Mouse (Mus musculus) liver (tissue): ENCODE measurements around the gene Eef1e1.
"Not testable (repeated sequence)": the region's sequence is repeated elsewhere in the genome, so short reads cannot be mapped to it uniquely, and the experiment has no call there.

ENCODE experiments used
- DNase-seq: peaks from one replicate; pipeline ENCODE4 v3.0.0-alpha.2; 2020; ENCODE audit warnings: mixed read lengths

Gene Eef1e1

DNA sequence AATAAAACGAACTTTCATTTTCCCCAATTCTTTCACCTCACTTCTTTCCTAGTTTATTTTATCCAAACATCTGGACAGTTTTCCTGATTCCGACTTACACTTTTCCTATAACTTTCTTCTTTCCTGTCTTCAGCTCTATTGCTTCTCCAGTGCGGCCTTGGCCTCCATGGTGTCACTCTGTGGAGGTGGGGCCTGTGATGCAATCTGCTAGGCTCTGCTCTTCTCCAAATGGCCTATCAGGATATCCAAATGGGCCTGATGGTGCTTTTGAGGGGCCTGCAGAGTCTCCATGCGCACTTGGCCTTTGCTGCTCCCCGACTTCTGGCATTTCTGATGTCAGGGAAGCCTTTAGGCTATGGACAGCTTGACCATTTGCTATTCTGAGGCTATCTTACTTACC is 35.6 kb downstream of the Eef1e1 start:
- peak; percentile 30 for DNase-seq

DNA sequence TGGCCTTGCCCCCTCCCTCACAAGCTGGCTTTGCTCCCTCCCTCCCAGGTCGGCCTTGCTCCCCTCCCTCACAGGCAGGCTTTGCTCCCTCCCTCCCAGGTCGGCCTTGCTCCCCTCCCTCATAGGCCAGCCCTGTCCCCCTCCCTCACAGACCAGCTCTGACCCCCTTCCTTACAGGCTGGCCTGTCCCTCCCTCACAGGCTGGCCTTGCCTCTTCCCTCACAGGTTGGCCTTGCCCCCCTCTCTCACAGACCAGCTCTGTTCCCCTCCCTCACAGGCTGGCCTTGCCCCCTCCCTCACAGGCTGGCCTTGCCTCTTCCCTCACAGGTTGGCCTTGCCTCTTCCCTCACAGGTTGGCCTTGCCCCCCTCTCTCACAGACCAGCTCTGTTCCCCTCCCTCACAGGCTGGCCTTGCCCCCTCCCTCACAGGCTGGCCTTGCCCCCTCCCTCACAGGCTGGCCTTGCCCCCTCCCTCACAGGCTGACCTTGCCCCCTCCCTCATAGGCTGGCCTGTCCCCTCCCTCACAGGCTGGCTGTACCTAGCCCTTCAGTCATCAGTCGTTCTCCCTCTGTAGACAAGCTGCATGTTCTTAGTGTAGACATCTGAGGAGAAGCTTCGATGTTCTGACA is 40.7 kb downstream of the Eef1e1 start:
- DNase-seq: not testable (repeated sequence)

DNA sequence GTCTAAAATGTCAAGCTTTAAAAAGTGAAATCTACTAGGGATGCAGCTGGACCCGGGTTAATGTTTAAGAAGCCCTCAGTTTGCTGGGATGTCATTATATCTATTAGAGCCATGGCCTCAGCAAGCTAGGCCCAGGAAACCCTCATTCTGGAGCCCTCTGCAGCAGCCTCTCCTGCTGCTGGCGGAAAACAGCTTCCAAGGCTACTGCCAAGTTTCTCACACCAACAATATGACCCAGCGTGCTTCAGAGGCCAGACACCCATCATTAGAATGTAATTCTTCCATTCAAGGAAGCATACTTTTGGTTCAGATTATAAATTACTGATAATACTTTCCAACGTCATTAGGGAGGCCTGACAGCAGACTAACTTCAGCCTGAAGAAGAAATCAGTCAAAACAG is 42.0 kb downstream of the Eef1e1 start:
- no peak for DNase-seq

DNA sequence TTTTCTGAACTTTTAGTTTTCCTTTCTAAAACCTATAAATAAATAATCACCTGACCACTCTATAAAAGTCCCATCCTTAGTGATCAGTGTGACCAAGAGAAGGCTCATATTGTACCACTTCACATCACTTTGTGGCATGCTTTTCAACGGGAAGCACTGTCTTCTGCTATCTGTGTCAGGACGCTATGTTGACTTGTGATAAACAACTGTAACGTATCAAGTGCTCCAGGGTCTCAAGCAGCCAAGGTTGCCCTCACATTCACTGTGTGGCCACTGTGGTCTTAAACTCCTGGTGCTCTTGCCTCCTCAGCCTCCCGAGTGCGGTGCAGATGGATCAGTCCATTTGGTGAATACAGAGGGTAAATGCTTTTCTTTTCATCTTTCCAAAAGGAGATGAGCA is 43.2 kb downstream of the Eef1e1 start:
- peak; percentile 29 for DNase-seq

DNA sequence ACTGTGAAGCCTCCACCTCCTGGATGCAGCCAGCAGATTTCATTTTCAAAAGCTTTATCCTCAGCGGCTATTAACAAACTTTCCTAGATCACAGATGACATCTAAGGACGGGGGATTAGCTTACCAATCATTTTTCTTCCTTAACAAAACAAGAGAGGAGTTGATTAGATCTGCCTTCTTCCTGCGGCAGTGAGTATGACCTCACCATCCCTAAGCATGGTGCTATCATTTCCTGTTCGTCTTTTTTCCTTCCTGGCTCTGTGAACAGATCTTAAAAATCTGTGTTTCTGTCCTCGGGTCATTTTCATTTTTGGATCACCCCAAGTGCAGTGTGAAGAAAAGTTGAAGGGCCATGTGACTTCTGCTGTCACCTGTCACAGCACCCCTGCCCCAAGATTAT is 44.6 kb downstream of the Eef1e1 start:
- DNase-seq: no peak

DNA sequence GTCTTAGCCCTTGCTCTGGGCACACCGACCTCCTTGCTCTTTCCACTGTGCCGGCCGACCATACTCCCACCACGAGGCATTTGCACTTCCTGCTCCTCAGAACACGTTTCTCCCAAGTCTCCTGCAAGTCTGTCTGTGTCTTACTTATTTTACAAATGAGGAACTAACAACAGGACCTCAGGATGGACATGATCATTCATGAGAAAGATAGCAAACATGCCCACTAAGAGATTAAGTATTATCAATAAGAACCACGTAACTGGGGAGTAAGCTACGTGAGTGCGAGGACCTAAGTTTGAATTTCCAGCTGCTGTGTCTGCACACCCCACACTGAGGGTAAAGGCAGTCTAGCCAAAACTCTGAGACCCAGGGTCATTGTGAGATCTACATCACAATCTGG is 45.3 kb downstream of the Eef1e1 start:
- no peak for DNase-seq

DNA sequence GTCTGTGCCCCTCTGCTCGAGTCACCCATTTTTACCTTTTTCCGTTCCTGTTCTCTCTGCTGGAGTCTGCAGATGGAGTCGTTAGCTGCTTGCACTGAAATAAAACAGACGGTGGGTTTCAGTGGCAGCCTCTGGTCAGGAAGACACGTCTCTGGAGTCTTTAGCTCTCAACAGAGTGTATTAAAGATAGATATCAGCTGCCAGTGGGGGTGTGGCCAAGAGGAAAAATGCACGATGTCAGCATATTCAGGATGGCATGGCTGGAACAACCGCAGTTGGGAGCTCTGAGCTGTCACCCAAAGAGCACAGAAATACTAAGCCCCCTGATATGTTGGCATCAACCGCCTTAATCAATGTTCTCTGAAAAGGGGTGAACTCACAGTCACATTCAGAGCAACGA is 46.2 kb downstream of the Eef1e1 start:
- DNase-seq: no peak

DNA sequence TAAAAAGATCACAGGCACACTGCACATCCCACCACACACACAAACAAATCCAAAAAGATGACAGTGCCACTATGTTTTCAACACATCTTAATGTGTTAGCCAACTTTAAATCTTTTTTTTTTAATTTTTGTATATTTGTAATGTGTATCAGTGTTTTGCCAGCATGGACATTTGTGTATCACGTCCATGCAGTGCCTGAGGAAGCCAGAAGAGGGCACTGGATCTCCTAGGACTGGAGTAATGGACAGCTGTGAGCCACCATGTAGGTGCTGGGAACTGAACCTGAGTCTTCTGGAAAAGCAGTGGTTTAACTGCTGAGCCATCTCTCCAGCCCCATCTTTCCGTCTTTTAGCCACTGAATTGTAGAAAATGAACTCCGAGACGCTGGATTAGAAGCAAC is 46.7 kb downstream of the Eef1e1 start:
- DNase-seq: no peak

DNA sequence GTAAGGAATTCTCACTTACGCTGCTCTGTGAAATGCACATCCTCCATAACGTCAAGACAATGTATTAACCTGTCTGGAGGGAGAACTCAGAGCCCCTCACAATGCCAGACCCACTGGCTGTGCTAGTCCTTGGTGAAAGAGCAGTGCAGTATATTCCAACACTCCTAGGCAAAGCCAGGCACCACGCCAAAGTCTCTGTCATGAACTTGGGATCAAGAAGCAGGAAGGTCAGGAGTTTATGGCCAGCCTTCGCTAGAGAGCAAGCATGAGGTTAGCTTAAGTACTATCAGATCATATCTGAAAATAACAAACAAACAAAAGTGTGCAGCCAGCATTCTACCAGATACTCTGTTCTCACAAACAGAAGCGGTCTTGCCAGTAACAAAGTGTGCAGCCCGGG is 48.5 kb downstream of the Eef1e1 start:
- DNase-seq: no peak

DNA sequence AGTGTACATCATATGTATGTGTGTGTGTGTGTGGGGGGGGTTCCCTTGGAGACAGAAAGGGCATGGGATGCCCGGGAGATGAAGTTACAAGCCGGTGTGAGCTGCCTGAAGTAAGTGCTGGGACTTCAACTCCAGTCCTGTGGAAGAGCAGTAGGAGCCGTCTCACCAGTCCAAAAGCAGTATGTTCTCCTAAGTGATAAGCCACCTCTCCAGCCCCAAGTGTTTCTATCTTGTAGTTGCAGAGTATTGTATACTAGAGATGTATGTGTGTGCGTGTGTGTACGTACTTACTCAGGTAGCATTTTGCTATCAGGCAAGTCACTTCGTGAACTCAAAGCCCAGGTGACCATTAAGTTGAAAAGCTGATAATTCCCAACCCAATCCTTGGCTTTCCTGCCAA is 51.7 kb downstream of the Eef1e1 start:
- DNase-seq: no peak

DNA sequence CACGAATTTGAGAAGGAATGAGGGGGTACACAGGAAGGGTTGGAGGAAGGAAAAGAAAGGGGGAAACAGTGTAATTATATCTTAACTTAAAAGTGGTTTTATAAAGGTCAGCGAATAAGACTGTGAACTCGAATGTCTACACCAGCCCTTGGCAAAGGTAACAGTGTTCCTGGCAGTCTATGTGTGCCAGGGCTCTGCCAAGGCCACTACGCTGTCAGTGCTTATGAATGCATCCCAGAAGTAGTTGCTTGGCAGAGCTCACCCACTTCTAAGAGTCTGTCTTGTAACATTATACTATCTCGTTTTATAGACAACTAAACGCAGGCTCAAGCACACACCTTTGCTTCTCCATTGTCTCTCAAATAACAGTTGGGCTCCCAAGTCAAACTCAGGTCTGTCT is 53.5 kb downstream of the Eef1e1 start:
- DNase-seq: no peak

DNA sequence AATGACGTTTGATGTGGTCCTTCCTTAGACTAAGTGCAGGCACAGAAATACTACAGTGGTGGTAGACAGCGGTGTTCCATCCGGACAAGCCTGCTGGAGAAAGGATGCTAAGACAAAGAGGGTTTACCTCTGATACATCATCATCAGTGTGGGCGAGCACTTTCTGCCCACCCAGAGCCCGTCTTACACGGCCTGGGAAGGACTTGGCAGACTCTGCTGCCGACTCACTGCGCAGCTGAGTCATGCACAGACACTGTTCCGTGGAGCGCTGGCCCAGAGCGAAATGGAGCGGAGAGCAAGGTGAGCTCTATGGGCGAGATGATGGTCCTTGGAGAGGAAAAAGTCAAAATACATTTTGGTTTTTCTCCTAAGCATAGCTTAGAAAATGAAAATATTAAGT is 55.9 kb downstream of the Eef1e1 start:
- no peak for DNase-seq

DNA sequence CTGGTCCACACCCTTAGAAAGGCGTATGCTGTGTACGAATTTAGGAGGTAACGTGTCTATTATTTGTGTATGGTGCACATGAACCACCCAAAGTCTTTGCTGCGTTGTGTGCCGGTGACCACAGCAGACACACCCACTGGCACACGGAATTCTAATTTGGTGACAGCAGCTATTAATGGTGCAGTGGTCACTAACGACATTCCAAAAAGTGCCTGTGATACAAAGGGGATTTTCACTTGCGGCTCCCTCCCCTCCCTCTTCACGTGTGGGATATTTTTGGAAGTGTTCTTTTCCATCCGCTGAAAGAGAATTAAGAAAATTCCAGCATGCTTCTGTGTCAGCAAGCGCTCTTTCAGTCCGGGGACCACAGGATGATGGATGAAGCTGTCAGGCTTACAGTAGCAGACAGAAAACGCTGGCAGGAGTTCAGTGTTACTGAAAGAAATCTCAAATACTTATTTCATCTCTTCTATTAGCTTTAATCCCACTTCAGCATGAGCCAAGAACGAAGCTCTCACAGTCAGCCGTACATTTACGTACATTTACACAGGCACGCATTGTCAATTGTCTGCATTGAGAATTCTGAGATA is 56.5 kb downstream of the Eef1e1 start:
- no peak for DNase-seq

DNA sequence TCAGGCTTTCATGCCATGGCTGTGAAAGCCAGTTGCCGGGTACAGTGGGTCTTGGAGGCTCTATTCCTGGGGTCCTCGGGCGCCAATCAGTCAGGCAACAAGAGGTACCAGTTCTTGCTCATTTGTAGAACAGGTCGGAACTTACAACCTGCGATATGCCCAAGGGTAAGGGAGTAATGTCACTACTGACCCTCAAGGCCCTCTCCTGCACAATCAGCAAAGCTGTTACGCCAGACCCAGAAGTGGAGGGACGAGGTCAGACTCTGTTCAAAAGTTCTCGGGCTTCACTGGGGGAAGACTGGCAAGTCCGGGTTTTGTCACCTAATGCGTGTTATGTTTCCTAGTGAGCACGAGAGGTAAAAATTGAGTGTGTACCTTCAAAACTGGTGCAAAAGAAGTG is 58.0 kb downstream of the Eef1e1 start:
- no peak for DNase-seq

DNA sequence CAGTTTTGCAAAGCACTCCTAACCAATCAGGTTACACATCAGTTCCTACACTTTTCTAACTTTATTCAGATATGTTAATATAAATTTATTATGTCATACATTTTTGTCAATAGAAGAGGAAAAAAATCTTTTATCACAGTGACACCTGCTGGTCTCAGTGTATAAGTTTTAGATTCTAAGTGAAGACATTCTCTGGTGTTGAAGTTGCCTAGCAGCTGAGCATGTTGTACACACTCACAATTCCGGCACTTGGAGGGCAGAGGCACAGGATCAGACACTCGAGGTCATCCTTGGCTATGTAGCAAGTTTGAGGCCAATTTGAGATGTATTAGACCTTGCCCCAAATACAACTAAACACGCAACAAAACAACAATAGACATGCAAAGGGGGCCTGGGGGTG is 61.8 kb downstream of the Eef1e1 start:
- no peak for DNase-seq

DNA sequence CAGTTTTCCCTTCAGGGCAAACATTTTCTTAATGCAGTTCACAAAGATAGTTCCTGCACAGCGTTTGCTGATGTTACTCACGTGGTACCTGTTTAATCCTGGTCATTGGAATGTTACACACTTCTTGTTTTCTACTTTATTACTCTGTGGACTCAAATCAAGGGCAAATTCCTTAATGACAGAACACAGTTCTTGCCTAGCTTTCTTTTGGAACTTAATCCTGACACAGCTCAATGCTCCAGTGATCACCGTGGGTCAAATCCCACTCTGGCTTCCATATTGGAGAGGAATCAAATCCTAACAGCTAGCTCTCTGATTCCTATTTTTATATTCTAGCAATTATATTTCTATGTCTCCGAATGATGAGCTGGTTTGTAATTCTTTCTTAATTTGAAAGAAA is 62.4 kb downstream of the Eef1e1 start:
- DNase-seq: no peak
